Mouse (Mus musculus) retina, embryonic 14.5 days (tissue): ENCODE results near the gene Apoa1.

Experiments
- DNase-seq: peaks from one replicate; pipeline ENCODE4 v3.0.0-alpha.2; 2015; ENCODE audit warnings: low spot score

The Apoa1 gene

GRCm38 (mm10) chr9:46215338-46216322 lies 12.8 kb upstream of the Apoa1 start:
- DNase-seq = no peak

- DNase-seq = no peak
Observed at GRCm38 (mm10) chr9:46216744-46217470, 11.5 kb upstream of the Apoa1 start.

GRCm38 (mm10) chr9:46218176-46218575 lies 10.2 kb upstream of the Apoa1 start:
- DNase-seq = no peak

GRCm38 (mm10) chr9:46223090-46223489 lies 5.3 kb upstream of the Apoa1 start:
- DNase-seq = no peak

- no peak for DNase-seq
Observed at GRCm38 (mm10) chr9:46224101-46224500, 4.3 kb upstream of the Apoa1 start.

GRCm38 (mm10) chr9:46224945-46225660 lies 3.3 kb upstream of the Apoa1 start:
- no peak for DNase-seq

- no peak for DNase-seq
Observed at GRCm38 (mm10) chr9:46227064-46227614, 1.2 kb upstream of the Apoa1 start.

- DNase-seq = peak; percentile 89
Observed at GRCm38 (mm10) chr9:46229573-46230449, 1.4 kb downstream of the Apoa1 start.

GRCm38 (mm10) chr9:46230450-46230975 lies 2.1 kb downstream of the Apoa1 start:
- DNase-seq = no peak

GRCm38 (mm10) chr9:46235196-46235595 lies 6.8 kb downstream of the Apoa1 start:
- no peak for DNase-seq

GRCm38 (mm10) chr9:46235596-46235648 lies 7.0 kb downstream of the Apoa1 start, which contains the start of gene Apoc3:
Apoc3 (minus strand) TSS chr9:46235636.
- DNase-seq = no peak

GRCm38 (mm10) chr9:46235649-46236048 lies 7.3 kb downstream of the Apoa1 start:
- no peak for DNase-seq

- DNase-seq = no peak
Observed at GRCm38 (mm10) chr9:46238850-46239249, 10.5 kb downstream of the Apoa1 start.

GRCm38 (mm10) chr9:46240526-46241153 lies 12.3 kb downstream of the Apoa1 start, which contains the start of gene Apoa4:
Apoa4 (plus strand) TSS chr9:46240696.
- no peak for DNase-seq

- no peak for DNase-seq
Observed at GRCm38 (mm10) chr9:46241818-46242217, 13.4 kb downstream of the Apoa1 start.

GRCm38 (mm10) chr9:46243122-46243521 lies 14.7 kb downstream of the Apoa1 start:
- no peak for DNase-seq

GRCm38 (mm10) chr9:46243584-46243983 lies 15.2 kb downstream of the Apoa1 start:
- no peak for DNase-seq

- peak; percentile 93 for DNase-seq
Observed at GRCm38 (mm10) chr9:46246752-46247324, 18.5 kb downstream of the Apoa1 start.

- no peak for DNase-seq
Observed at GRCm38 (mm10) chr9:46256177-46256576, 27.8 kb downstream of the Apoa1 start.

- DNase-seq = no peak
Observed at GRCm38 (mm10) chr9:46256658-46257385, 28.4 kb downstream of the Apoa1 start.
